Mouse (Mus musculus): ENCODE data around the gene Il16.

GRCm38 (mm10) chr7:83720231-83720630, 25.3 kb downstream of the Il16 start:
- TF ChIP-seq CTCF (IDR thresholded peaks at IDR 0.05; ENCODE audit: insufficient read depth, low read length) (no peak), POLR2A (IDR thresholded peaks at IDR 0.05; ENCODE audit: borderline replicate concordance, extremely low read depth, low read depth, low read length) (no peak)

Measured in lung, adult 2 months (tissue).